Mouse (Mus musculus) adrenal gland, postnatal 4 days (tissue): ENCODE results near the gene Sirt3. TPM values are rescaled to one million over a fixed set of nuclear protein-coding genes. Genes with fewer than 3 reads are reported as not detected.
"Not testable (repeated sequence)": the region's sequence is repeated elsewhere in the genome, so short reads cannot be mapped to it uniquely, and the experiment has no call there.

ENCODE experiments used
- DNase-seq, 2 experiments: peaks; one replicate each; pipeline ENCODE4 v3.0.0; 2021 to 2022; ENCODE audit warnings: low spot score in 2 of 2, mixed read lengths in 2 of 2
- total RNA-seq, 2 experiments: library from RNA; stranded (reverse); gene quantifications; 2 replicates each; pipeline ENCODE4 v1.2.3; 2021

Gene Sirt3
- total RNA-seq, 2 experiments from 2014 or later = 34.7 to 41.8 TPM

GRCm38 (mm10) chr7:140899121-140899520, 17.0 kb upstream of the Sirt3 start:
- no peak for DNase-seq

- DNase-seq = no peak
Observed at GRCm38 (mm10) chr7:140897863-140898262, 15.8 kb upstream of the Sirt3 start.

GRCm38 (mm10) chr7:140894611-140895010, 12.5 kb upstream of the Sirt3 start:
- DNase-seq = no peak

- DNase-seq = no peak
Observed at GRCm38 (mm10) chr7:140894031-140894430, 11.9 kb upstream of the Sirt3 start.

DNA sequence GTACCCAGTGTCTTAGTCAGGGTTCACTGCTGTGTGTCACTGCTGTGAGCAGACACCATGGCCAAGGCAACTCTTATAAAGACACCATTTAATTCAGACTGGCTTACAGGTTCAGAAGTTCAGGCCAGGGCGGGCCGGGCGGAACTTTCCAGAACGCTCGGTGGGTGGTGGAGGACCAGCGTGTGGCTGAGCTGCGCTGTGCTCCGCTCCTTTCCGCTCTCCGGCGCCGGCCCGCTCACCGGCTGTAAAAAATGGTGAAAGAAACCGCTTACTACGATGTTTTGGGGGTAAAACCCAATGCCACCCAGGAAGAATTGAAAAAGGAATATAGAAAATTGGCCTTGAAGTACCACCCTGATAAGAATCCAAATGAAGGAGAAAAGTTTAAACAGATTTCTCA, 8.5 kb upstream of the Sirt3 start:
- not testable (repeated sequence) for DNase-seq

DNA sequence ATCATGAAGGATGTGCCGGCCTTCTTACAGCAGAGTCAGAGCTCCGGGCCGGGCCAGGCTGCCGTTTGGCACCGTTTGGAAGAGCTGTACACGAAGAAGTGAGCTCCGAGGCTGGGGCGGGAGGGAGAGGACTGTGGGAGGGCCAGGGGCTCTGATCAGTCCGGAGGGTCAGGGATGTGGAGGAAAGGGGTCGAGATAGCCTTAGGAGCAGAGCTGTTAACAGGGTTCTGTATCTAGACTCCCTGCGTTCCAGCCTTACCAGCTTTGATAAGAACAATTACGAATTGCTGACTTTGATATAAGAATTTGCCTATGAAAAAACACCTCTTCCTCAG, 327 bp upstream of the Sirt3 start:
- DNase-seq = no peak

- DNase-seq = no peak
Observed at GRCm38 (mm10) chr7:140880865-140881515, 1.1 kb downstream of the Sirt3 start.

DNA sequence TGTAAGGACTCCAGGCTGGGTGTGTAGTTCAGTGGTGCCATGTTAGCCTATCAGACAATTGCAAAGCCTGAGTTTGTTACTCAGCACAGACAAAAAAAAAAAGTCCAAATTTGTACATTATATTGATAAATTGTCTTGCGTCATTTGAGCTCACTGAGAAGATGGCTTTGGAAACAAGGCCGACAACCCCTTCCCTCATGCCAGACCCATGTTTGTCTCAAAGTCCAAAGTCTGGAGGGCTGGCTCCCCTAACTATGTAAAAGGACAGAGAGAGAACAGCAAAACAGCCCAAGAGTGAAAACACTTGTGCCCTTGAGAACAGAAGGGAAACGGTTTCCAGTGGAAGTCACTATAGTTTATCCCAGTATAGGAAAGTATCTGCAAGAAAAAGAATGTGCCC, 1.7 kb downstream of the Sirt3 start:
- no peak for DNase-seq

DNA sequence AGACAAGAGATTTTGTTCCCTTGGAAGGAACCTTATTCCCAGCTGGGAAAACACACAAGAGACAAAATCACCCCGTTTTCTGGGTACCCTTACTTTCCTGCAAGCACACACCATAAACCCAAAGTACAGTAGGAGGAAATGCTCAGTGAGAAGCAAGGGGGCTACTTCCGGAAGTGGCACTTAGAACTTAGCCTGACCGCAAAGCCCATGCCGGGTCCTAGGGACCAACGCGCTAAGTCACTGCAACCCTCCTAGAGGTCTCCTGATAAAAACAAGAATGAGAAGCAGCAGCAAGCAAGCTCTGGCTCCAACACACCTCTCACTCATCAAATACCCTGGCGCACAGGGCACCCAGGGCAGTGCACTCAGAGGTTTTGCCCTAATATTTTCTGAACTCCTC, 2.8 kb downstream of the Sirt3 start:
- DNase-seq = no peak

DNA sequence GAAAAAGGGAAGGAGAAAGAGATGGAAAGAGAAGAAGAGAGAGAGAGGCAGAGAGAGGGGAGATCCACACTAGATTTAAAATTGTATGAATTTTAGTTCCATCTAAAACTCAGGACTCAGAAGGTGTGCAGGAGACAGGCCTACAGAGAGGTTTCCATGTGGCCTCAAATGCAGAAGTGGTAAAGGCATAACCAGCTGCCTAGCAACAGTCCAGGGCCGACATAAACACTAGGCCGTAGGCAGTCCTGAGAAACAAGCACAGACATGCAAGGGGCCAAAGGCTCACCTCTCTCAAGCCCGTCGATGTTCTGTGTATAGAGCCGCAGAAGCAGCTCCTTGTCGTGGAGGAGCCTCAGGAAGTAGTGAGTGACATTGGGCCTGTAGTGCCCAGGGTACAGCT, 4.7 kb downstream of the Sirt3 start:
- DNase-seq = no peak

GRCm38 (mm10) chr7:140874224-140874623, 7.9 kb downstream of the Sirt3 start:
- DNase-seq = no peak

DNA sequence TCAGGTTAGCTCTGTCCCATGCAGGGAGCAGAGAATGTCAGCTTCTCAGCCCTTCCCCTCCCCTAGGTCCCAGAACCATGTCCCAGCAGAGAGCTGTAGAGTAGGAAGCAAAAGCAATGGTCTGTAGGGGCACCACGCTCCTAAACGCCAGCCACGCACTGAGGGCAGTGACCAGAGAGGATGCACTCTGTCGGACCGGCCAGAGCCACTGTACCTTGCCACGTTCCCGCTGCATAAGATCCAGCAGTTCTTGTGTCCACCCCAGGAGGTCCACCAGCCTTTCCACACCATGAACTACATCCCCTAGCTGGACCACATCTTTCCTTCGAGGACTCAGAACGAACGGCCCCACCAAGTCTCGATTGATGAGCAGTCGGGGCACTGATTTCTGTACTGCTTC, 17.3 kb downstream of the Sirt3 start:
- no peak for DNase-seq

DNA sequence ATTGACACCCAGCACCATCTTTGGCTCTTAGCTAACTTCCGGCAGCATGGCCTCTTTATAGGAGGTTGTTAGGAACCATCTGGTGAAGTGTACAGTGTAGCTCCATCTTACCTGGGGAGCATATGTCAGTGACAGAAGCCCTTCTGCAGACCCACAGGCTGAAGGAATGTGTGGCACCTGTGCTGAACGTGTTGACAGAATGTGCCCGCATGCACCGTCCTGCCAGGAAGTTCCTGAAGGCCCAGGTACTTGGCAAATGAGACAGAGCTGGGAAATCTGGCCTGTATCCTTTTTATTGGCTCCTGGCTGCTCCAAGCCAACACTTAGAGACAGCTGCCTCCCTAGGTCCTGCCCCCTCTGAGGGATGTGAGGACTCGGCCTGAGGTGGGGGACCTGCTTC, 21.4 kb downstream of the Sirt3 start:
- no peak for DNase-seq

GRCm38 (mm10) chr7:140859997-140860396, 22.1 kb downstream of the Sirt3 start:
- no peak for DNase-seq

DNA sequence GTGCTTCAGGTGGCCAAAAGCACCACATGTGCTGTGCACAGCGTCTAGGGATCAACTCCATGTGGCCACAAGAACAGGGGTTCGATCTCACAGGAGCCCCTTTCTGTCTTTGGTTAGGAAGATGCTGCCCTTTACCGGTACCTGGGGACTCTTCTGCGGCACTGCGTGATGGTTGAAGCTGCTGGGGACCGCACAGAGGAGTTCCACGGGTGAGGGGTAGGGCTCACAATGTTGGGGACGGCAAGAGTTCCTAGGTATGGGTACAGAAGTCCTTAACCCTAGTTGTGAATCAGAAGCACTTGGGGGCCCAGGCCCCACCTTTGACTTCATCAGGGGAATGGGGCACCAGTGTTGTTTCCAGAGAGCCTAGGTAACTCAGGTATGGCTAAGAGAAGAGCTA, 23.4 kb downstream of the Sirt3 start:
- no peak for DNase-seq

- no peak for DNase-seq
Observed at GRCm38 (mm10) chr7:140857550-140858505, 24.3 kb downstream of the Sirt3 start, which contains the start of gene Bet1l. TSS of gene Bet1l (minus strand) at chr7:140857577.

DNA sequence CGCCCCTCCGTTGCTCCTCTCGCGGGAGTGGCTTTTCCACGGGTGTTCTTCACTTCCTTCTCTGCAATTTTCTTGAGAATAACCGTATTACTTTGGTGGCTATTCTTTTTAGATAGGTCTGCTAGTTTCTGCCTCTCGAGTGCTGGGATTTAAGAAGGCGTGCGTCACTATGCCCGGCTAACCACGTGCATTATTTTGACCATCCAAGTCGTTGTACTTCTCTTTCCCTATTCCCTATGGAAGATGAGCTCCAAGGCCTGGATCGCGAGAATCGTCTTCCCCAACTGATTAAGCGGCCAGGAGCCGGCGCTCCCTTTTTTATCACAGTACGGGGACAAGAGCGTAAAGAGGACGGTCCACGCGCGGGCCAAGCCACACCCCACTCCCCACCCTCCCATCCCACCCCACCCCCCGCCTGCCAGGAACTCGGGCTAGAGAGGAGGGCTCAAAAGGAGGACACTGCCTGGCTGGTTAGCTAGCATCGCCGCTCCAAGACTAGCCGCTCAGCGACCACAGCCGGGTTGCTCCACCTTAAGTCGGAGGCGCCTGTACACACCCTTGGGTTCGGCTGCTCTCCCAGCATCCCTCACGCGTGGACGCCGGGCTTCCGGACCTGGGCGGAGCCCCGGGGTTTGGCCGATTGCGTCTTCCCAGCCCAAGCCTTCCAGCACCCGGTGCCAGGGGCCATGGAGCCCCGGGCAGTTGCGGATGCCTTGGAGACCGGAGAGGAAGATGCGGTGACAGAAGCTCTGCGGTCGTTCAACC, 25.1 kb downstream of the Sirt3 start, which contains the start of gene Ric8a:
TSS of gene Ric8a (plus strand) at position 173 of the 765 bp plus-strand sequence.
- peak; percentile 76 to 84 for DNase-seq

GRCm38 (mm10) chr7:140855860-140856784, 26.0 kb downstream of the Sirt3 start, which contains the start of gene Gm45785:
TSS of gene Gm45785 (minus strand) at chr7:140856331.
- peak in 1 of 2 experiments; percentile 75 for DNase-seq

DNA sequence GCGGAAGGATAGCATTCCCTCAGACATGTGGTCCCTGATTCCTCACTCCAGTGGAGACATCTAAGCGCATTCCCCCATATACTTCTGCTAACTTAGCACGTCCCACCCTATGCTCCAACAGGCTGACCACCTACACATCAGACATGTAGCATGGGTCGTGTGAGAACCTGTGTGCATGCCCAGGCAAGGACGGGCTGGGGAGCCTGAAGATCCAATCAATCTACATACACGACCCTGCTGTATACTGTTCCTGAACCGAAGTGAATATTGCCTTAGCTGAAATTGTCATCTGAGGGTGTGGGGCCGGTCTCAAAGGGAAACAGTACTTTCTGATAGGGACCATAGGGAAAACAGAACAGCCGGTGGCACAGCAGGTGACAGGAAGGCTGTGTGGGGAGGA, 26.9 kb downstream of the Sirt3 start:
- no peak for DNase-seq

GRCm38 (mm10) chr7:140854483-140854882, 27.6 kb downstream of the Sirt3 start:
- no peak for DNase-seq
